Mouse (Mus musculus) CH12.LX (cell line): ENCODE results near the gene Rassf8. TPM values are rescaled to one million over a fixed set of nuclear protein-coding genes. Genes with fewer than 3 reads are reported as not detected.

Experiments used
- DNase-seq: peaks from one replicate; pipeline ENCODE4 v3.0.0-alpha.2; 2013; ENCODE audit errors: extremely low read depth
- H3K27ac ChIP-seq: 2 replicates; pipeline ENCODE4 v1.5.1; 2012; ENCODE audit warnings: low read depth, mild to moderate bottlenecking, control low read depth, moderate library complexity; ENCODE audit not compliant: insufficient read depth
- H3K27me3 ChIP-seq: replicated peaks from 2 replicates; pipeline ENCODE3; 2012; ENCODE audit warnings: inconsistent platforms
- H3K36me3 ChIP-seq, 2 experiments: replicated peaks in 1 of 2; 2 replicates each; pipeline versions ENCODE3 to v1.6.1; 2012; ENCODE audit warnings: inconsistent platforms in 1 of 2, low read length in 1 of 2, mild to moderate bottlenecking in 1 of 2, mixed read lengths in 1 of 2, moderate library complexity in 1 of 2; ENCODE audit not compliant: control insufficient read depth in 1 of 2, insufficient read depth in 1 of 2
- H3K4me1 ChIP-seq, 2 experiments: 2 replicates each; pipeline ENCODE4 v1.6.1; 2012; ENCODE audit warnings: inconsistent platforms in 1 of 2, moderate library complexity in 1 of 2; ENCODE audit not compliant: insufficient read depth in 2 of 2, control insufficient read depth in 1 of 2
- H3K4me2 ChIP-seq: 2 replicates; pipeline ENCODE4 v1.6.1; 2012; ENCODE audit warnings: low read depth, mild to moderate bottlenecking, control low read depth; ENCODE audit not compliant: poor library complexity, insufficient read depth, severe bottlenecking
- H3K4me3 ChIP-seq, 3 experiments: fragments of 150-350 bp in 1 of 3; sonication (generic) in 1 of 3; replicated peaks in 1 of 3; 2 replicates each; pipeline versions ENCODE3 to v1.5.1; 2011 to 2012; ENCODE audit warnings: low read depth in 2 of 3, low read length in 2 of 3, mild to moderate bottlenecking in 2 of 3, moderate library complexity in 2 of 3, control low read depth in 1 of 3, improper control_type of control experiment in 1 of 3, inconsistent platforms in 1 of 3, mixed read lengths in 1 of 3; ENCODE audit not compliant: poor library complexity in 1 of 3
- H3K79me2 ChIP-seq: replicated peaks from 2 replicates; pipeline ENCODE4 v1.6.1; 2012; ENCODE audit warnings: mild to moderate bottlenecking, moderate library complexity; ENCODE audit not compliant: control insufficient read depth, poor library complexity, insufficient read depth, severe bottlenecking; ENCODE audit errors: extremely low read depth
- H3K9ac ChIP-seq: 2 replicates; pipeline ENCODE4 v1.6.1; 2012; ENCODE audit warnings: low read depth, mild to moderate bottlenecking, control low read depth, moderate library complexity; ENCODE audit not compliant: insufficient read depth
- H3K9me3 ChIP-seq: replicated peaks from 2 replicates; pipeline ENCODE3; 2012; ENCODE audit warnings: low read length, inconsistent platforms, mixed read lengths
- BHLHE40 ChIP-seq: IDR thresholded peaks from 2 replicates; pipeline ENCODE4 v1.6.1; 2011; ENCODE audit warnings: mild to moderate bottlenecking, low read depth, low read length, improper control_type of control experiment
- CHD2 ChIP-seq: IDR thresholded peaks from 2 replicates; pipeline ENCODE4 v1.6.1; 2011; ENCODE audit warnings: low read length, improper control_type of control experiment
- ETS1 ChIP-seq: conservative IDR thresholded peaks from 2 replicates; pipeline ENCODE4 v1.6.1; 2012; ENCODE audit warnings: low read depth, mild to moderate bottlenecking, inconsistent platforms, low read length, improper control_type of control experiment, moderate library complexity
- GABPA ChIP-seq: IDR thresholded peaks from 2 replicates; pipeline ENCODE4 v1.6.1; 2012; ENCODE audit warnings: low read depth, low read length, improper control_type of control experiment, inconsistent platforms; ENCODE audit not compliant: insufficient replicate concordance
- JUN ChIP-seq: IDR thresholded peaks from 2 replicates; pipeline ENCODE4 v1.6.1; 2011; ENCODE audit warnings: low read depth, mild to moderate bottlenecking, low read length, improper control_type of control experiment, moderate library complexity; ENCODE audit not compliant: insufficient read depth
- JUND ChIP-seq: conservative IDR thresholded peaks from 2 replicates; pipeline ENCODE4 v1.6.1; 2011; ENCODE audit warnings: low read depth, low read length, improper control_type of control experiment
- KAT2A ChIP-seq: IDR thresholded peaks from 2 replicates; pipeline ENCODE4 v1.6.1; 2012; ENCODE audit warnings: low read length, improper control_type of control experiment, inconsistent platforms; ENCODE audit not compliant: insufficient replicate concordance
- MAFK ChIP-seq: IDR thresholded peaks from 2 replicates; pipeline ENCODE4 v1.6.1; 2011; ENCODE audit warnings: low read length, improper control_type of control experiment; ENCODE audit not compliant: insufficient replicate concordance
- MAX ChIP-seq: IDR thresholded peaks from 2 replicates; pipeline ENCODE4 v1.6.1; 2011; ENCODE audit warnings: low read length, improper control_type of control experiment
- MEF2A ChIP-seq: IDR thresholded peaks from 2 replicates; pipeline ENCODE4 v1.6.1; 2014; ENCODE audit warnings: low read depth, mild to moderate bottlenecking, inconsistent platforms, low read length, improper control_type of control experiment, borderline replicate concordance
- MYC ChIP-seq: IDR thresholded peaks from 2 replicates; pipeline ENCODE4 v1.6.1; 2011; ENCODE audit warnings: low read depth, mild to moderate bottlenecking, improper control_type of control experiment, low read length
- NELFE ChIP-seq: IDR thresholded peaks from 2 replicates; pipeline ENCODE4 v1.6.1; 2011; ENCODE audit warnings: low read depth, low read length, improper control_type of control experiment
- NRF1 ChIP-seq: IDR thresholded peaks from 2 replicates; pipeline ENCODE4 v1.6.1; 2014; ENCODE audit warnings: low read depth, mild to moderate bottlenecking, inconsistent platforms, low read length, improper control_type of control experiment, moderate library complexity
- PAX5 ChIP-seq: IDR thresholded peaks from 2 replicates; pipeline ENCODE4 v1.6.1; 2012; ENCODE audit warnings: low read length, inconsistent platforms, mixed read lengths
- POLR2A ChIP-seq: IDR thresholded peaks from 2 replicates; pipeline ENCODE4 v1.6.1; 2011; ENCODE audit warnings: low read depth, mild to moderate bottlenecking, improper control_type of control experiment, low read length
- POLR2AphosphoS2 ChIP-seq: IDR thresholded peaks from 2 replicates; pipeline ENCODE4 v1.6.1; 2011; ENCODE audit warnings: low read depth, low read length, improper control_type of control experiment
- SMC3 ChIP-seq: IDR thresholded peaks from 2 replicates; pipeline ENCODE4 v1.6.1; 2011; ENCODE audit warnings: low read depth, low read length, improper control_type of control experiment
- TBP ChIP-seq: conservative IDR thresholded peaks from 2 replicates; pipeline ENCODE4 v1.6.1; 2011; ENCODE audit warnings: low read depth, low read length, improper control_type of control experiment
- TCF12 ChIP-seq: IDR thresholded peaks from 2 replicates; pipeline ENCODE4 v1.6.1; 2014; ENCODE audit warnings: low read depth, mild to moderate bottlenecking, inconsistent platforms, low read length, improper control_type of control experiment
- USF1 ChIP-seq: IDR thresholded peaks from 2 replicates; pipeline ENCODE4 v1.6.1; 2014; ENCODE audit warnings: low read depth, mild to moderate bottlenecking, inconsistent platforms, low read length, improper control_type of control experiment
- ZMIZ1 ChIP-seq: IDR thresholded peaks from 2 replicates; pipeline ENCODE4 v1.6.1; 2012; ENCODE audit warnings: low read depth, mild to moderate bottlenecking, inconsistent platforms, low read length, improper control_type of control experiment
- ZNF384 ChIP-seq: IDR thresholded peaks from 2 replicates; pipeline ENCODE4 v1.6.1; 2012; ENCODE audit warnings: low read depth, low read length, improper control_type of control experiment, inconsistent platforms
- dilution Hi-C: fragments of 300-500 bp; cut with MboI; formaldehyde crosslinking; loops from 2 replicates; pipeline ENCODE4 v1.14.3; 2020; ENCODE audit warnings: low sequenced_read_pairs; ENCODE audit not compliant: extremely low pct_unique_long_range_greater_than_20kb, extremely low pct_ligation_motif_present
- in situ Hi-C: fragments of 300-500 bp; cut with MboI; formaldehyde crosslinking; loops from 3 replicates; pipeline ENCODE4 v1.14.3; 2019; ENCODE audit warnings: low sequenced_read_pairs, low pct_ligation_motif_present, low pct_unique_long_range_greater_than_20kb, mixed read lengths
- polyA plus RNA-seq: library from polyadenylated mRNA; unstranded; fragments of >175 nt; gene quantifications from 2 replicates; pipeline ENCODE4 v1.2.1, GENCODE M21; 2012; ENCODE audit warnings: low read depth; ENCODE audit not compliant: insufficient read length
- total RNA-seq, 2 experiments: library from RNA; depleted of rRNA; stranded (reverse); fragments of 300-350 nt in 1 of 2; fragments of >200 nt in 1 of 2; gene quantifications; 2 replicates each; pipeline ENCODE4 v1.2.3; 2012 to 2014

Gene Rassf8
- total and polyA plus RNA-seq, 3 experiments = 0.34 to 0.59 (median 0.48) TPM

DNA sequence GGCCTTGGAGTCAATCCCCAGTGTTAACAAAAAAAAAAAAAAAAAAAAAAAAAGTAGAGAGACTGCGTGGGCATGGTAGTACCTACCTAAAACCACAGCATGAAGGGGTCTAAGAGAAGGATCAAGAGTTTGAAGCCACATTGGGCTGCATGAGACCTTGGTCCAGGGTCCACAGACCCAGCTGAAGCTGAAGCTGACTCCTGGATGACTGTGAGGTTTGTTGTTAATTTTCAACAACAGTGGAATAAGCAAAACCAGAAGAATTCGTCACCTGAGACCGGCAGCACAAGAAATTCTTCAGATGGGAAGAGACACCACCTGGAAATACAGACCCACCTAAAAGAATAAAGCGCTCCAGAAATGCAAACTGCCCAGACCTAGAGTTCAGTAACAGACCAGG is 79.8 kb downstream of the Rassf8 start:
- Histone ChIP-seq H3K9me3 (peaks cover 8% of the 10 kb centered on the region), H3K4me1 (peaks cover 6 to 11% of the 10 kb centered on the region in 2 experiments; a peak in 3 of 4 replicates), H3K27ac (no peak overlapping the region), H3K36me3 (no peaks in the 10 kb centered on the region), H3K9ac (no peak overlapping the region), H3K27me3 (no peaks in the 10 kb centered on the region), H3K4me3 (no peak overlapping the region), H3K79me2 (no peaks in the 10 kb centered on the region), H3K4me2 (no peak overlapping the region)
- no peak for TF ChIP-seq KAT2A
- no peak for TF ChIP-seq TCF12
- no peak for TF ChIP-seq USF1
- no peak for TF ChIP-seq MAFK
- no peak for TF ChIP-seq JUND
- no peak for TF ChIP-seq ZMIZ1
- TF ChIP-seq BHLHE40 = no peak
- no peak for TF ChIP-seq POLR2A
- TF ChIP-seq MAX = no peak
- no peak for TF ChIP-seq MEF2A
- TF ChIP-seq NRF1 = no peak
- TF ChIP-seq ETS1 = no peak
- no peak for TF ChIP-seq PAX5
- TF ChIP-seq TBP = no peak
- TF ChIP-seq POLR2AphosphoS2 = no peak
- TF ChIP-seq SMC3 = no peak
- in situ Hi-C loops (no loop called here), dilution Hi-C loops (no loop called here)
- DNase-seq = no peak

DNA sequence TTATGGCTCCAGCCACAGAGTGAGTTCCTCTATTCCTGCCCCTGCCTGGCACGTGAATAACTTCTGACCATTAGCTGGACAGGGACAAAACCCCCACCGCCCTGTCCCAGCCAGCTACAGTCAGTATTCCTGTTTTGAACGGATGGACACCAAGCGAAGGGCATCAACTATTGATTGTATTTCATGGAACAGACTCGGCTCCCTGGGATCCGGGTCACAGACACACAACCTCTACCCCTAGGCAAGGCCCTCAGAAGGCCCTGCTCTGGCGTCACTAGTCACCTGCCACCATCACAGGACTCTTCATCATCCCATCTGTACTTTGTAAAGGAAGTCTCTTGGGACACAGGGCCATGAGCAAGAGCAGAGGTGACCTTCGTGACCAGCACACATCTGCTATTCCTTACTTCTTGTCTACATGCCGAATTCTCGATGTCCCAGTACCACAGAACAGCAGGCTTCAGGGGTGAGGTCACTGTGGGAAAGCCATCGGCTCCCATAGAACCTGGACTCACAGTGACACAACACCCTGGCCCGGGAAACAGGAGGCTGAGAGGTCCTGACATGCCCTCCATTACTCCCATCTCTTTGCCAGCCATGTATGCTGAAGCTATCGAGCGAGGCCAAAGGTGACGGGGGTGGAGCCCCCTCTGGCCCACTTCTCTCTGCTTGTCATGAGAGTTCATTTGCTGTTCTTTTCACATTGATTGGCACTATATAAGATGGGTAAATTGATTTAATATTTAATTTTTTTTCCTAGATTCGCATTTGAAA is 82.7 kb downstream of the Rassf8 start:
- H3K9me3 ChIP-seq = peaks cover 8% of the 10 kb centered on the region
- TF ChIP-seq POLR2A (no peak), ZNF384 (no peak), POLR2AphosphoS2 (no peak), GABPA (no peak), TCF12 (no peak), NELFE (no peak), CHD2 (no peak), JUN (no peak), PAX5 (no peak), MYC (no peak), SMC3 (no peak), ZMIZ1 (no peak)
- H3K4me1 ChIP-seq = peaks cover 6 to 18% of the 10 kb centered on the region in 2 experiments; a peak in 3 of 4 replicates
- H3K27me3 ChIP-seq = no peaks in the 10 kb centered on the region
- H3K36me3 ChIP-seq = no peaks in the 10 kb centered on the region
- no peaks in the 10 kb centered on the region for H3K79me2 ChIP-seq
- in situ Hi-C loops = no loop called here
- H3K4me2 ChIP-seq = no peak overlapping the region
- no peak overlapping the region for H3K9ac ChIP-seq
- dilution Hi-C loops = no loop called here
- no peak overlapping the region for H3K27ac ChIP-seq
- H3K4me3 ChIP-seq = no peak overlapping the region
- no peak for DNase-seq
